Mouse (Mus musculus) liver, adult 2 months (tissue): ENCODE results near the gene Vsx1.

Experiments used
- CTCF ChIP-seq: fragments of 200-500 bp; IDR thresholded peaks from 2 replicates; pipeline ENCODE4 v1.5.1; 2011; ENCODE audit warnings: low read depth, low read length, control low read depth
- POLR2A ChIP-seq: fragments of 200-500 bp; IDR thresholded peaks from 2 replicates; pipeline ENCODE4 v1.6.1; 2011; ENCODE audit warnings: low read length, control low read depth; ENCODE audit not compliant: insufficient read depth; ENCODE audit errors: extremely low read depth

DNA sequence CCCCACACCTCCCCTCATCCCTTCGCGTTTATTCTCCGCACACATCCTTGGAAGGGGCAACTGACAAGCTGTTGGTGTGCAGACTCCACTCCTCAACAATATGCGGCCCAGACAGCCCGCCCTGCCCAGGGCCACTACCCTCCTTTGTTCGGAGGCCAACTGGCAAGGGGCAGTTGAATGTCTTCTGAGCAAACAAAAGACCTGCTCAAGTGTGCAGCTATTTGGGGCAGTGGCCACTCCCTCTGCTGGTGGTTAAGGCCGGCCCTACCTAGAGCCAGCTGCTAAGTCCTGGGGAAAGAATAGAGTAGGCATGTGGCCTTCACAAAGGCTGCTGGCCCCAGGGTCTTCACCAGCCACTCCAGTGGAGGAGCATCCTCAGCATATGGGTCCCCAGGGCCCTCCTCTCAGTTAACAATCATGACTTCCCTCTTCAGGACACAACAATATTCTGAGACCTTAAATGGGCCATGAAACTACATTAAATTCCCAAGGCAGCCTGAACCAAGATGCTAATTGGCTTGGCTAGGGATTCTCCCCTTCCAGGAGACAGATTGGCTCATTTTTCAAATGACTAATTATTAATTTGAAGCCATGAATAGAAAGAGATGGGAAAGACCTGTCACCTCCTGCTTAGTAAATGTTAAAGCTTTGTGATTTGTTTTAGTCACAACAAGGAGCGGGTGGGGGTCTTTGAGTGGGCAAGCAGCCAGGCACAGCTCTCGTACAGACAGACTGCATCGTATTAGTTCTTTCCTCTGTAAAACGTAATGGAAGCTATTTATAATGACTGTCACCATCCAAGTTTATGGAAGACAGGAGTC, 46.8 kb upstream of the Vsx1 start:
- no peak for TF ChIP-seq CTCF
- no peak for TF ChIP-seq POLR2A
